Mouse (Mus musculus): Measurements from ENCODE around the gene Olfr322. TPM values are rescaled to one million over a fixed set of nuclear protein-coding genes. Genes with fewer than 3 reads are reported as not detected.
A peak's percentile ranks its signal among the peaks of the same experiment; 100 is the strongest.
"Not testable (repeated sequence)": the region's sequence is repeated elsewhere in the genome, so short reads cannot be mapped to it uniquely, and the experiment has no call there.

Olfr322 gene
- polyA plus RNA-seq, 1 experiment from 2014 or later, result not detected

DNA sequence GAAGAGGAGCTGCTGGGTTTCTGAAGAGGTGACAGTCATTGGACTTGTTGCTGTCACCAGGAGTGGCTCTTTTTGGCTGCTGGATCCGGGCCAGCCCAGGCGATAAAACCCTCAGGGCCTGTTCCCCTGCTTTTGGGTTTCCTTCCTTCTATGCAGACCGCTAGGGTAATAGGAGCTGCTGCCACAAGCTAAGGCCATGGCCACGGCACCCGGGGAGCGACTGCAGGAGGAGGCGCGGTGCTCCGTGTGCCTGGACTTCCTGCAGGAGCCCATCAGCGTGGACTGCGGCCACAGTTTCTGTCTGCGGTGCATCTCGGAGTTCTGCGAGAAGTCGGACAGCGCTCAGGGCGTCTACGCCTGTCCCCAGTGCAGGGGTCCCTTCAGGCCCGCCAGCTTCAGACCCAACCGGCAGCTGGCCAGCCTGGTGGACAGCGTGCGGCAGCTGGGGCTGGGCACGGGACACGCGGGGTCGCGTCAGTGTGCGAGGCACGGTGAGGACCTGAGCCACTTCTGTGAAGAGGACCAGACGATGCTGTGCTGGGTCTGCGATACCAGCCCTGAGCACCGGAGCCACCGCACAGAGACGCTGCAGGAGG is 18.2 kb upstream of the Olfr322 start, which contains the start of gene Trim58:
Trim58 (plus strand) TSS at position 194 of the 596 bp plus-strand sequence.
- TF ChIP-seq CTCF (IDR thresholded peaks at IDR 0.05), result no peak
- DNase-seq (ENCODE audit: low read depth, low spot score) (no peak), ATAC-seq (no peak)
- in situ Hi-C loops (cut with MboI; ENCODE audit: low pct_unique_long_range_greater_than_20kb), result loop anchor here (25.0 kb wide), 1 partner anchor 678 kb away; no protein-coding TSS in a partner anchor
- peaks cover under 1% of the 10 kb centered on the region for H3K27me3 ChIP-seq
- ChIA-PET CTCF (no interaction called here), POLR2A (no interaction called here)

DNA sequence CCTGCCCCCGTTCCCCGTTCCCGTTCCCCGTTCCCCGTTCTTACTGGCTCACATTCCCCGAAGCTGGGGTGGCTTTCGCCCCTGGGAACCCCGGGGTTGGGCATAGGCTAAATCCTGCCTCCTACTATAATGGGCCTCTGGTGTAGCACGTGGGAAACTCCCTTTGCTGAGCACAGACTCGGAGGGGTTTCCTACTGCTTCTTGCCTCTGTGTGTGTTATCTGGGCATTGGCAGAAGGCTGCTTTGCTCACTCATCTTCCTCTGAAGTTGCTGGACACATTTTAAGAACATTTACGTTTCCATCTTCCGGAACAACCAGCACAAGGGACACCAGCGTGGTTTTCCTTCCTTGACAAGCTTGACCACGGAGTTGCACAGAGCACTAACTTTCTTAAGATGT is 17.5 kb upstream of the Olfr322 start:
- H3K27me3 ChIP-seq, result peaks cover 6% of the 10 kb centered on the region
- TF ChIP-seq CTCF (IDR thresholded peaks at IDR 0.05), result no peak
- ATAC-seq (no peak), DNase-seq (ENCODE audit: low read depth, low spot score) (no peak)
- in situ Hi-C loops (cut with MboI; ENCODE audit: low pct_unique_long_range_greater_than_20kb), result loop anchor here (25.0 kb wide), 1 partner anchor 679 kb away; no protein-coding TSS in a partner anchor
- ChIA-PET POLR2A (no interaction called here), CTCF (no interaction called here)

DNA sequence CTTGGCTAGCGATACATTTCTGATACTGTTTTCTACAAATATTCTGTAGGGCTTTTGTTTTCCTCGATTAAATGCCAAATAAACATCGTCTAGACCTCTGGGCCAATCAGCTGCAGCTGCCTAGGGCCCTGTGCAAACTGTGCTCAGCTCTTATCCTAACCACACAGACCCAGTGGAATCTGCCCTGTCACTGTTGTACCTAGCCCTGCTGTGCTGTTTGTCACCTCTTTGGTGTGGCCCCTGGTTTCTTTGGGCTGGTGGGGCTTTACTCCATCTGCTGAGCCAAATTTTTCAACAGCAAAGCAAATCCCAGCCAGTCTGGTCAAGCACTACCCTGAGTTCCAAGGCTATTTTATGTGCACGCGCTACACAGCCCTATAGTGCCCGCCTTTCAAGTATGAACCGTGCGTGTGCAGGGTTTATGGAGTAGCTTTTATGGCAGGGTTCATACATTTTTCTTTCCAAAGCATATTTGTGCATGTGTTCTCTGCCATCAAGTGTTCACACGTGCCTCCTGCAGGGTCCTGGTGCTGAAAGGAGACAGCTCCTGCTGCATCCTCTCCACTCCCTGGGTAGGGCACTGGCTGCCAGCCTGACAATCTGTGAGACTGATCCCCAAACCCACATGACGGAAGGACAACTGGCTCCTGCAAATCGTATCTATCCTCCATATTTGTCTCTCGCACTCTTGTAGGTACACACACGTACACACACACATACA is 16.8 kb upstream of the Olfr322 start:
- ChIA-PET POLR2A (interaction anchor here (0.6 kb wide), 1 partner anchor 78 kb away, joined by 4 read pairs; no protein-coding TSS in a partner anchor), CTCF (no interaction called here)
- DNase-seq (ENCODE audit: low read depth, low spot score), result no peak
- TF ChIP-seq CTCF (IDR thresholded peaks at IDR 0.05), result no peak
- in situ Hi-C loops (cut with MboI; ENCODE audit: low pct_unique_long_range_greater_than_20kb), result loop anchor here (25.0 kb wide), 1 partner anchor 679 kb away; no protein-coding TSS in a partner anchor
- peaks cover 6% of the 10 kb centered on the region for H3K27me3 ChIP-seq
- no peak for ATAC-seq

DNA sequence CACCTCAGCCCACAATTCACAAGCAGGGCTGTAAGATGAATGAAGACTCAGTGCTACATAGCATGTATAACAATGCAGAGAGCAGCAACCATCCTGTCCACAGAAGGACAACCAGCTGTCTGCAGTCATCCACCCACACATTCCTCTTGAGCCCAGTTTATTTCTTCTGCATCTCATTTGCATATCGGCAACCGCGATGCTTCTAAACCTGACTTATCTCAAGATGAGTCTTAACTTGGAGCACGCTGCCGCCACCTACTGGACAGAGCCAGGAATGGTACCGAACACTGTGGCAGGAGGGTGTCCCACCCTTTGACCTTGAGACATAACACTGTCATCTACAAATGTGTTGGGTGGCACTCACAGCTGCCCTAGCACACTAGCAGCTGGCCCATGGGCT is 15.2 kb upstream of the Olfr322 start:
- peak; percentile 54 for TF ChIP-seq CTCF (IDR thresholded peaks at IDR 0.05)
- ATAC-seq (no peak), DNase-seq (ENCODE audit: low read depth, low spot score) (no peak)
- in situ Hi-C loops (cut with MboI; ENCODE audit: low pct_unique_long_range_greater_than_20kb), result loop anchor here (25.0 kb wide), 1 partner anchor 681 kb away; no protein-coding TSS in a partner anchor
- ChIA-PET CTCF (no interaction called here), POLR2A (no interaction called here)
- peaks cover 6% of the 10 kb centered on the region for H3K27me3 ChIP-seq

DNA sequence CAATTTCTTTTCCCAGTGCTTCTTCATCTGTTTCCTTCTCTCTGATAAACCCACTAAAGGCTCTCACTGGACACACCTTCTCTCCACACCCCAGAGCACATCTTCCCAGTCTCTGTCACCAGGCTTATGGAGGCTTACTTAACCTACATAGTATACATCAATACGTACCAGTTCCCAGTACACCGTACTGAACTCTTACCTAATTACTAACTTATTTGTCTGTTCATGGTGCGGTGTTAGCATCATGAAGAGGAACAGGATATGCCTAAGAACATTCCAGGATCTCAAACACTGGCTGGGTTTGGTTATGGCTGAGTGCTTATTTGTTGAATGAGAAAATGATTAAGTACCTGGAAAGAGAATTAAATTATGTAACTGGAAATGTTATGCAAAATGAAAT is 3.4 kb upstream of the Olfr322 start:
- ATAC-seq, result no peak
- no peak for TF ChIP-seq CTCF (IDR thresholded peaks at IDR 0.05)
- in situ Hi-C loops (cut with MboI; ENCODE audit: low pct_unique_long_range_greater_than_20kb), result no loop called here

DNA sequence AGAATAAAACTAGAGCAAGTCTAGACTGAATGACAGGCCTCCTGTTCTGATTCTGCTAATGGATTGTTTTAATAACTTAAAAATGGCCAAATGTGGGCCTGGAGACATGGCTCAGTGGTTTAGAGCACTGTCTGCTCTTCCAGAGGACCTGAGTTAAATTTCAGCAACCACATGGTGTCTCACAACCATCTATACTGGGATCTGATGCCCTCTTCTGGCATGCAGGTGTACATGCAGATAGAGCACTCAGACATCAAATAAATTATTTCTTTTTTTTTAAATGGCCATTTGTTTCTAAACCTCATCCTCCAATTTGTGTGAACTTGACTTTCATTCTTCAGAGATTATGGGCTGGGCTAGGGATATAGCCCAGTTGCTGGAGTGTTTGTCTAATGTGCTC is 10.7 kb downstream of the Olfr322 start:
- CTCF ChIA-PET, result no interaction called here
- peak; percentile 43 for TF ChIP-seq CTCF (IDR thresholded peaks at IDR 0.05)
- ATAC-seq, result no peak
- peaks cover 7% of the 10 kb centered on the region for H3K27me3 ChIP-seq
- no peak for DNase-seq (ENCODE audit: low read depth, low spot score)
- POLR2A ChIA-PET, result no interaction called here
- in situ Hi-C loops (cut with MboI; ENCODE audit: low pct_unique_long_range_greater_than_20kb), result loop anchor here (10.0 kb wide), 1 partner anchor 66 kb away; the partner anchor contains the start of gene Olfr317

More for the DNA sequence above, 3.4 kb upstream of the Olfr322 start:
- ChIA-PET CTCF (no interaction called here), POLR2A (no interaction called here)
- DNase-seq (ENCODE audit: low read depth, low spot score), result no peak
- H3K27me3 ChIP-seq, result no peaks in the 10 kb centered on the region

DNA sequence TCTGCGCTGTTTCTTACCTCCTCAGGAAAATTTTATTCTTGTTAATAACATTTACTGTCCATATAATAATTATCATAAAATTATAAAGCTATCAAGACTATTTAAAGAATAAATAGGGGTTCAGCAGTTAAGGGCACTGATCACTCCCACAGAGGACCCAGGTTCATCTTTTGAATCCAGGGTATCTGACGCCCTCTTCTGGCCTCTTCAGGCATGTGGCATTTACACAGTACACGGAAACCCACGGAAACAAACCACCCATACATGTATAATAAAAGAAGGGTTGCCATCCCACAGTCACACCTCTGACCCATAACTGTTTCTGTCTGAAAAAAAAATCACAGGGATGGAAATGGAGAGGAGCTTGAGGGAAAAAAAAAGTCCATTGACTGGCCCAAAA is 13.2 kb downstream of the Olfr322 start:
- peak; percentile 28 for TF ChIP-seq CTCF (IDR thresholded peaks at IDR 0.05)
- in situ Hi-C loops (cut with MboI; ENCODE audit: low pct_unique_long_range_greater_than_20kb), result no loop called here
- ChIA-PET CTCF (interaction anchor here (0.9 kb wide), 1 partner anchor 269 kb away, joined by 3 read pairs; no protein-coding TSS in a partner anchor), POLR2A (no interaction called here)
- ATAC-seq (no peak), DNase-seq (ENCODE audit: low read depth, low spot score) (no peak)
- H3K27me3 ChIP-seq, result peaks cover 7% of the 10 kb centered on the region

DNA sequence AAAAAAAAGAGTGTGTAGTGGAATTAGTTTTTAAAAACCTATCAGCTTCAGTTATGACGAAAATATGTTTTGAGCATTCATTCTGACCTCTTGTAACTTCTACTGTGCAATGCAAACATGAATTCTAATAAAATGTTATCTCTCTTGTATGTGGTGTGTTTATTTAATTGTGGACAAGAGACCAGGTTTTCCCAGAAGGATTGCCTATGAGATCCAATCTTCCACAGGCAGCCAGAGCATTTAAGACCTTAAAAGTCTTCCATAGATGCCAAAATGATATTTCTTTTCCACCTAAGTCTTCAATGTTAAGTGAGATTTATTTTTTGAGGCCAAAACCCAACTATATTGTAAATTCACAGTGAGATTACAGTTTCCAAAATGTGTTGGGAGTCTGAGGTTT is 22.2 kb downstream of the Olfr322 start, which contains the start of gene Olfr320:
Olfr320 (plus strand) TSS at position 301 of the 400 bp plus-strand sequence.
- no peak for TF ChIP-seq CTCF (IDR thresholded peaks at IDR 0.05)
- ATAC-seq (no peak), DNase-seq (ENCODE audit: low read depth, low spot score) (no peak)
- POLR2A ChIA-PET, result no interaction called here
- in situ Hi-C loops (cut with MboI; ENCODE audit: low pct_unique_long_range_greater_than_20kb), result no loop called here
- CTCF ChIA-PET, result no interaction called here
- no peaks in the 10 kb centered on the region for H3K27me3 ChIP-seq

DNA sequence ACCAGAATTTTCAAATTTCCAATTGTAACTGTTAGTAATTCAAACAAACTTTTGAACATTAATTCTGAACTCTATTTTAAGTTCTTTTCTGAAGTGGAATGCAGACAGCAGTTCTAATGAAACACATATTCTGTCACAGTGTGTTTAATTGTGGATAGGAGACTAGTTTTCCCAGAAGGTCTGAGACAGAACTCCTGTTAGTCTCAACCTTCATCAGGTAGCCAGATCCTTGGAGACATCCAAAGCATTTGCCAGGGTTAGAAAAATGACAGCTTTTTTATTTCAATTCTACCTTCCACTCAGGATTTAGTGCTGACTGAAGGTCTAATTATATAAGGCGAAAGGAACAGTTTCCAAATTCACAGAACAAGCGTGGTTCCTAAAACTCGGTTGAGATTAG is 40.3 kb downstream of the Olfr322 start, which contains the start of gene Olfr319:
Olfr319 (plus strand) TSS at position 301 of the 400 bp plus-strand sequence.
- ChIA-PET CTCF (no interaction called here), POLR2A (no interaction called here)
- no peak for ATAC-seq
- in situ Hi-C loops (cut with MboI; ENCODE audit: low pct_unique_long_range_greater_than_20kb), result no loop called here
- H3K27me3 ChIP-seq, result no peaks in the 10 kb centered on the region
- no peak for DNase-seq (ENCODE audit: low read depth, low spot score)
- no peak for TF ChIP-seq CTCF (IDR thresholded peaks at IDR 0.05)

DNA sequence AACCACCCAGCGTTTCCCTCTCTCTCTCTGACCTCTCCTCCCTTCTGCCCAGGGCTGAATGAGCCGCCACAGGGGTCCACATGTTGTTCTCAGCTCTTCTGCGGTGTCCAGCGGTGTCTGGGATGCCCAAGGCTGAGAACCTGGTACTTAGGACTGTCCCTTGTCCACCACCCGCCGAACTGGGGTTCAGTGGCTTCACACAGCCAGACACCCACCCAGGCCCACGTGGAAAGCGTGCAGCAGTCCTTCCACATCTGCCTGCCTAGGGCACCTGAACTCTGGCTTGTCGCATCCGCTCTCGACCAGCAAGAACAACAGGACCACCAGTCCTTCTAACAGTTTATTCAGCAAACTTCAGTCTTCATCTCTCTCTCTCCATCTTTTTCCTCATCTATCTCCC is 50.5 kb downstream of the Olfr322 start:
- DNase-seq (ENCODE audit: low read depth, low spot score) (no peak), ATAC-seq (no peak)
- no peak for TF ChIP-seq CTCF (IDR thresholded peaks at IDR 0.05)
- peaks cover 10% of the 10 kb centered on the region for H3K27me3 ChIP-seq
- ChIA-PET POLR2A (no interaction called here), CTCF (no interaction called here)
- in situ Hi-C loops (cut with MboI; ENCODE audit: low pct_unique_long_range_greater_than_20kb), result no loop called here

DNA sequence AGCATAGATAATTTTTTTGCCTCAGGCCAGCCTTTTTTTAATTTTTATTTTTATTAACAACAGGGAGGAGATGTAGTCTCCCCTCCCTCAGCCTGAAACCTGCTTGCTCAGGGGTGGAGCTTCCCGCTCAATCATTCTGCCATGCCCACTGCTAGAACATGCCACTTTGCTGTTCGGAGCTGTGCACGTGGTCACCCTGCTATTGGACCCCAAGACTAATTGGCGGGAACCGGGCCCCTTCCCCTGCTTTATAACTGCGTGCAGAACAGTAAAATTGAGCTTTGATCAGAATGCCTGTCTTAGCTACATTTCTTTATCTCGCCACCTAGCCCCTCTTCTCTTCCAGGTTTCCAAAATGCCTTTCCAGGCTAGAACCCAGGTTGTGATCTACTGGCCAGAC is 59.1 kb downstream of the Olfr322 start:
- CTCF ChIA-PET; H3K27me3 ChIP-seq; ATAC-seq; POLR2A ChIA-PET; in situ Hi-C loops (cut with MboI; ENCODE audit: low pct_unique_long_range_greater_than_20kb); DNase-seq (ENCODE audit: low read depth, low spot score): not testable (repeated sequence)

Other genes starting within 250 kb of the Olfr322 start
- gene 1810065E05Rik, start 237.7 kb upstream of the Olfr322 start, polyA plus RNA-seq (2021), result 13.8 TPM
- 0.04 TPM for gene Gm12253, start 226.2 kb upstream of the Olfr322 start, polyA plus RNA-seq (2021)
- gene Lypd9, start 205.9 kb upstream of the Olfr322 start, polyA plus RNA-seq (2021), result not detected
- gene Olfr30, start 196.5 kb upstream of the Olfr322 start, polyA plus RNA-seq (2021), result 0.05 TPM
- gene Olfr332, start 166.2 kb upstream of the Olfr322 start, polyA plus RNA-seq (2021), result 0.03 TPM
- gene Olfr331, start 156.2 kb upstream of the Olfr322 start, polyA plus RNA-seq (2021), result not detected
- gene Olfr330, start 123.9 kb upstream of the Olfr322 start, polyA plus RNA-seq (2021), result not detected
- gene Olfr329-ps, start 112.4 kb upstream of the Olfr322 start, polyA plus RNA-seq (2021), result not detected
- gene Olfr328, start 103.1 kb upstream of the Olfr322 start, polyA plus RNA-seq (2021), result not detected
- gene Olfr224, start 88.2 kb upstream of the Olfr322 start, polyA plus RNA-seq (2021), result not detected
- not detected for gene Olfr325, start 81.1 kb upstream of the Olfr322 start, polyA plus RNA-seq (2021)
- gene Olfr324, start 63.7 kb upstream of the Olfr322 start, polyA plus RNA-seq (2021), result 0.08 TPM
- 0.42 TPM for gene 2210407C18Rik, start 42.7 kb upstream of the Olfr322 start, polyA plus RNA-seq (2021)
- gene Olfr323, start 28.3 kb upstream of the Olfr322 start, polyA plus RNA-seq (2021), result not detected
- 0.04 TPM for gene Trim58, start 18.3 kb upstream of the Olfr322 start, polyA plus RNA-seq (2021)
- gene Olfr320, start 22.3 kb downstream of the Olfr322 start, polyA plus RNA-seq (2021), result not detected
- gene Olfr319, start 40.4 kb downstream of the Olfr322 start, polyA plus RNA-seq (2021), result not detected
- gene Olfr318, start 65.2 kb downstream of the Olfr322 start, polyA plus RNA-seq (2021), result 0.03 TPM
- gene Olfr317, start 80.4 kb downstream of the Olfr322 start, polyA plus RNA-seq (2021), result not detected
- not detected for gene Olfr316, start 94.0 kb downstream of the Olfr322 start, polyA plus RNA-seq (2021)
- not detected for gene Olfr315, start 114.4 kb downstream of the Olfr322 start, polyA plus RNA-seq (2021)
- not detected for gene Olfr314, start 124.2 kb downstream of the Olfr322 start, polyA plus RNA-seq (2021)
- gene Fam183b, start 143.2 kb downstream of the Olfr322 start, polyA plus RNA-seq (2021), result not detected
- gene Olfr313, start 156.2 kb downstream of the Olfr322 start, polyA plus RNA-seq (2021), result not detected
- gene Olfr312, start 170.5 kb downstream of the Olfr322 start, polyA plus RNA-seq (2021), result not detected
- gene Olfr311, start 180.5 kb downstream of the Olfr322 start, polyA plus RNA-seq (2021), result not detected
- 6.8 TPM for gene Gm12258, start 188.4 kb downstream of the Olfr322 start, polyA plus RNA-seq (2021)
- 6.4 TPM for gene 2810021J22Rik, start 208.4 kb downstream of the Olfr322 start, polyA plus RNA-seq (2021)
- 3.1 TPM for gene Zfp39, start 245.4 kb downstream of the Olfr322 start, polyA plus RNA-seq (2021)